Mouse (Mus musculus): Measurements from ENCODE around the gene 4930522H14Rik. TPM values are rescaled to one million over a fixed set of nuclear protein-coding genes. Genes with fewer than 3 reads are reported as not detected.

4930522H14Rik gene
- polyA plus RNA-seq, 1 experiment: not detected

GRCm38 (mm10) chr4:109482701-109483100 lies 48.4 kb downstream of the 4930522H14Rik start:
- no peaks in the 10 kb centered on the region for H3K4me1 ChIP-seq (ENCODE audit: control insufficient read depth, insufficient read depth, low read length)
- no peak overlapping the region for H3K4me3 ChIP-seq (ENCODE audit: insufficient read depth, low read depth, low read length)
- no peak overlapping the region for H3K27ac ChIP-seq (ENCODE audit: insufficient read depth, low read depth, low read length)
- TF ChIP-seq CTCF (IDR thresholded peaks at IDR 0.05; ENCODE audit: insufficient read depth, low read depth, low read length) (no peak), POLR2A (IDR thresholded peaks at IDR 0.05; ENCODE audit: insufficient read depth, low read depth, low read length) (no peak)
- WGBS: 90% methylated on average over 1 of the region's 1 CpGs

GRCm38 (mm10) chr4:109481424-109481823 lies 49.7 kb downstream of the 4930522H14Rik start:
- 77% methylated on average over 2 of the region's 2 CpGs for WGBS
- Histone ChIP-seq H3K4me3 (ENCODE audit: insufficient read depth, low read depth, low read length) (no peak overlapping the region), H3K4me1 (ENCODE audit: control insufficient read depth, insufficient read depth, low read length) (no peaks in the 10 kb centered on the region), H3K27ac (ENCODE audit: insufficient read depth, low read depth, low read length) (no peak overlapping the region)
- TF ChIP-seq POLR2A (IDR thresholded peaks at IDR 0.05; ENCODE audit: insufficient read depth, low read depth, low read length): no peak
- no peak for TF ChIP-seq CTCF (IDR thresholded peaks at IDR 0.05; ENCODE audit: insufficient read depth, low read depth, low read length)

- WGBS: 91% methylated on average over 3 of the region's 3 CpGs
- TF ChIP-seq POLR2A (IDR thresholded peaks at IDR 0.05; ENCODE audit: insufficient read depth, low read depth, low read length) (no peak), CTCF (IDR thresholded peaks at IDR 0.05; ENCODE audit: insufficient read depth, low read depth, low read length) (no peak)
- H3K4me1 ChIP-seq (ENCODE audit: control insufficient read depth, insufficient read depth, low read length): no peaks in the 10 kb centered on the region
- no peak overlapping the region for H3K4me3 ChIP-seq (ENCODE audit: insufficient read depth, low read depth, low read length)
- H3K27ac ChIP-seq (ENCODE audit: insufficient read depth, low read depth, low read length): no peak overlapping the region
Measured at GRCm38 (mm10) chr4:109477454-109477853, 53.6 kb downstream of the 4930522H14Rik start.

- under 1% methylated on average over 39 of the region's 39 CpGs for WGBS
- H3K4me1 ChIP-seq (ENCODE audit: control insufficient read depth, insufficient read depth, low read length): no peaks in the 10 kb centered on the region
- peak overlapping the region; percentile 91 for H3K27ac ChIP-seq (ENCODE audit: insufficient read depth, low read depth, low read length)
- TF ChIP-seq CTCF (IDR thresholded peaks at IDR 0.05; ENCODE audit: insufficient read depth, low read depth, low read length) (no peak), POLR2A (IDR thresholded peaks at IDR 0.05; ENCODE audit: insufficient read depth, low read depth, low read length) (peak; percentile 96)
- peak overlapping the region; percentile 99 for H3K4me3 ChIP-seq (ENCODE audit: insufficient read depth, low read depth, low read length)
Measured at GRCm38 (mm10) chr4:109476554-109477014, 54.5 kb downstream of the 4930522H14Rik start.

GRCm38 (mm10) chr4:109475577-109476553 lies 55.2 kb downstream of the 4930522H14Rik start:
- Histone ChIP-seq H3K4me3 (ENCODE audit: insufficient read depth, low read depth, low read length) (peak overlapping the region; percentile 99), H3K27ac (ENCODE audit: insufficient read depth, low read depth, low read length) (peak overlapping the region; percentile 91), H3K4me1 (ENCODE audit: control insufficient read depth, insufficient read depth, low read length) (no peaks in the 10 kb centered on the region)
- 0 out of 2 replicates have a peak, but pooled peaks have one; percentile 8 for TF ChIP-seq CTCF (IDR thresholded peaks at IDR 0.05; ENCODE audit: insufficient read depth, low read depth, low read length)
- no peak for TF ChIP-seq POLR2A (IDR thresholded peaks at IDR 0.05; ENCODE audit: insufficient read depth, low read depth, low read length)
- WGBS: under 1% methylated on average over 67 of the region's 68 CpGs

GRCm38 (mm10) chr4:109475078-109475477 lies 56.0 kb downstream of the 4930522H14Rik start:
- Histone ChIP-seq H3K27ac (ENCODE audit: insufficient read depth, low read depth, low read length) (no peak overlapping the region), H3K4me3 (ENCODE audit: insufficient read depth, low read depth, low read length) (no peak overlapping the region), H3K4me1 (ENCODE audit: control insufficient read depth, insufficient read depth, low read length) (no peaks in the 10 kb centered on the region)
- TF ChIP-seq CTCF (IDR thresholded peaks at IDR 0.05; ENCODE audit: insufficient read depth, low read depth, low read length) (no peak), POLR2A (IDR thresholded peaks at IDR 0.05; ENCODE audit: insufficient read depth, low read depth, low read length) (no peak)
- WGBS: 27% methylated on average over 2 of the region's 2 CpGs

- no peak overlapping the region for H3K27ac ChIP-seq (ENCODE audit: insufficient read depth, low read depth, low read length)
- 90% methylated on average over 3 of the region's 3 CpGs for WGBS
- H3K4me3 ChIP-seq (ENCODE audit: insufficient read depth, low read depth, low read length): no peak overlapping the region
- H3K4me1 ChIP-seq (ENCODE audit: control insufficient read depth, insufficient read depth, low read length): no peaks in the 10 kb centered on the region
- TF ChIP-seq POLR2A (IDR thresholded peaks at IDR 0.05; ENCODE audit: insufficient read depth, low read depth, low read length) (no peak), CTCF (IDR thresholded peaks at IDR 0.05; ENCODE audit: insufficient read depth, low read depth, low read length) (no peak)
Measured at GRCm38 (mm10) chr4:109472566-109472965, 58.5 kb downstream of the 4930522H14Rik start.

- Histone ChIP-seq H3K27ac (ENCODE audit: insufficient read depth, low read depth, low read length) (no peak overlapping the region), H3K4me3 (ENCODE audit: insufficient read depth, low read depth, low read length) (no peak overlapping the region), H3K4me1 (ENCODE audit: control insufficient read depth, insufficient read depth, low read length) (no peaks in the 10 kb centered on the region)
- TF ChIP-seq CTCF (IDR thresholded peaks at IDR 0.05; ENCODE audit: insufficient read depth, low read depth, low read length) (no peak), POLR2A (IDR thresholded peaks at IDR 0.05; ENCODE audit: insufficient read depth, low read depth, low read length) (no peak)
Measured at GRCm38 (mm10) chr4:109471606-109472005, 59.5 kb downstream of the 4930522H14Rik start.

- no peak overlapping the region for H3K4me3 ChIP-seq (ENCODE audit: insufficient read depth, low read depth, low read length)
- no peak for TF ChIP-seq POLR2A (IDR thresholded peaks at IDR 0.05; ENCODE audit: insufficient read depth, low read depth, low read length)
- no peak for TF ChIP-seq CTCF (IDR thresholded peaks at IDR 0.05; ENCODE audit: insufficient read depth, low read depth, low read length)
- no peaks in the 10 kb centered on the region for H3K4me1 ChIP-seq (ENCODE audit: control insufficient read depth, insufficient read depth, low read length)
- no peak overlapping the region for H3K27ac ChIP-seq (ENCODE audit: insufficient read depth, low read depth, low read length)
Measured at GRCm38 (mm10) chr4:109467687-109468086, 63.4 kb downstream of the 4930522H14Rik start.
